Mouse (Mus musculus): ENCODE measurements around the gene Ypel2.

- TF ChIP-seq CTCF (IDR thresholded peaks at IDR 0.05; ENCODE audit: extremely low read depth, insufficient read depth, insufficient read length, insufficient replicate concordance) (no peak), POLR2A (IDR thresholded peaks at IDR 0.05; ENCODE audit: low read depth, low read length) (no peak)
Measured at GRCm38 (mm10) chr11:86909028-86909427, 84.5 kb downstream of the Ypel2 start.
